Mouse (Mus musculus) large intestine, adult 2 months (tissue): ENCODE measurements at regions not wholly inside any gene's neighbourhood (a gene's known extent, or its start where the extent isn't known, plus 50 kb on each side); places are given as distances from the start of the nearest gene placed in this dataset.
"Not testable (repeated sequence)": the region's sequence is repeated elsewhere in the genome, so short reads cannot be mapped to it uniquely, and the experiment has no call there.

Source experiments
- DNase-seq: peaks from one replicate; pipeline ENCODE4 v3.0.0-alpha.2; 2012; ENCODE audit warnings: low read depth, low spot score
- WGBS: fragments of 180-500 bp; shearing (Covaris S2); methylation state at CpG from one replicate; pipeline ENCODE4 v1.1.7; 2018; 5-methylcytosine and 5-hydroxymethylcytosine counted together

DNA sequence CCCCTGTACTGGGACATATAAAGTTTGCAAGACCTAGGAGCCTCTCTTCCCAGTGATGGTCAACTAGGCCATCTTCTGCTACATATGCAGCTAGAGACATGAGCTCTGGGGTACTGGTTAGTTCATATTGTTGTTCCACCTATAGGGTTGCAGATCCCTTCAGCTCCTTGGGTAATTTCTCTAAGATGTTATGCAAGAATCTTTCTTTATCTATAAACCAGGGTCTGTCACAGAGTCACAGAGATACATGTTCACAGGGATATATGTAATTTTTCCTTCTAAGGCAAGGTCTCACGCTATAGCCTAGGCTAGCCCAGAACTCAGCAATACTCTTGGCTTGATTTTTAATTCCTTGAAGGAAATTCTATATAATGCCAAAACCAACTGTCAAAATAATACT, 56.9 kb downstream of the Zfp36l1 start:
- 71% methylated on average over 1 of the region's 1 CpGs for WGBS
- DNase-seq = not testable (repeated sequence)

DNA sequence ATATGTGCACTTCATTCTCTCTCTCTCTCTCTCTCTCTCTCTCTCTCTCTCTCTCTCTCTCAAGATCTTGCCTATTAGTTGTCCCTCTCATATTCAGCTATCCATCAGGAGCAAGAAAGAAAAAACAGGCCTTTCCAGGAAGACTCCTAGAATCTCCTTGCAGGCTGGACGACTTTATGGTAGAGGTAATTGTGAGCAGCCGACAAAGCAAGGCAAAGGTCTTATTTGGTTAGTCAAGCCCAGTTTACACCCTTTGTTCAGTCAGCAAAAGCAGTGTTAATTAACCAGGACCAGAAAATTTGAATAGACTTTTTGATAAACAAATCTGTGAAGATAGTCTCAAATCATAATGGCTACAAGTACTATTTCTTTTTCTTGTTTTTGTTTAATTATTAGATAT, 57.4 kb downstream of the Zfp36l1 start:
- 30% methylated on average over 2 of the region's 2 CpGs for WGBS
- DNase-seq = peak; percentile 70

DNA sequence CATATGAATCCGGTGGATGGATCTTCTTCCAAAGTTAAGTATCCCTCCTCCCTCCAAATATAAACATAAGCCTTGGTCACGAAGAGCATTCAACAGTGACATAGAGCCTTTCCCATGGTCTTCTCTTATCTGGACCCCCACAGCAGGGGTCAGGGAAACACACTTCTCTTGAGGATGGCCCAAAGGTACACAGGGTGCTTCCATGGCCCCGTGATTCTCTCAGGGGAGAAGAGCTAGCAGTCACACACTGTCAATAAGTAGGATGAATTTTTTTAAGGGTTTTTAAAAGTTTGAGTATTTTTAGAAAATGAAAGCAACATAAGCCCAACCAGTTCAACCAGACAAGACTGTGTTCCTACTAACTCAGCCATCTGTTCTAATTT, 58.2 kb downstream of the Zfp36l1 start:
- DNase-seq = no peak
- 49% methylated on average over 3 of the region's 3 CpGs for WGBS

DNA sequence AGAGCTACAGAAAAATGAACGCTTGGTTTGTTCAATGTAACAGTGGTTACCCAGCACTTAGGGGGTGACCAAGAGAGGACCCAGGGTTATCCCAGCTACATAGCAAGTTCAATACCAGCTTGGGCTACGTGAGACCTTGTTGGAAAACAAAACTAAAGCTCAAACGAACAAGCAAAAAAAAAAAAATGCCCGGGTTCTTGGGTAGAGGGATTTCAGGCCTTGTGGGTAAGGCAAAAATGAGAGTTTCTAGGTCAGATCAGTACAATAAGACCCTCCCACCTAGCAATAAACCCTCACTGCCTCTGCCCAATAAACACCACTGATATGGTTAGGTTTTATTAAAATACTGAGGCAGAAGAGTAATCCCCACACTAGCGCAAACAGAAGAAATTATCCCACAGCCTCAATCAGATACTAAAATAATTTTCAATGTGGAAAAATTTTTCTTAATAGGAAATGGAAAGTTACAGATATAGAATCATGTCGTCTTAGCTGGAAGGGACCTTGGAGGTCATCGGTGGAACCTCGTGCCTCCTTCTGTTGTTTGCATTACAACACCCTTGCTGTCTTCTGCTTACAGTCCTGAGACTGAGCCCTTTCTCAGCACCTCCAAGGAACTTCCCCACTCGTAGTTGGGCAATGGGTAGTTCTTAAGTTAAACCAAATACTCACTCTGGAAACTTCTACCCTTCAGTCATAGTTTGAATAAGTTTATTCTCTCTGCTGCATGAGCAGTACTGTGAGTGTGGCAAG, 58.7 kb downstream of the Zfp36l1 start:
- no peak for DNase-seq
- WGBS = 53% methylated on average over 9 of the region's 9 CpGs

DNA sequence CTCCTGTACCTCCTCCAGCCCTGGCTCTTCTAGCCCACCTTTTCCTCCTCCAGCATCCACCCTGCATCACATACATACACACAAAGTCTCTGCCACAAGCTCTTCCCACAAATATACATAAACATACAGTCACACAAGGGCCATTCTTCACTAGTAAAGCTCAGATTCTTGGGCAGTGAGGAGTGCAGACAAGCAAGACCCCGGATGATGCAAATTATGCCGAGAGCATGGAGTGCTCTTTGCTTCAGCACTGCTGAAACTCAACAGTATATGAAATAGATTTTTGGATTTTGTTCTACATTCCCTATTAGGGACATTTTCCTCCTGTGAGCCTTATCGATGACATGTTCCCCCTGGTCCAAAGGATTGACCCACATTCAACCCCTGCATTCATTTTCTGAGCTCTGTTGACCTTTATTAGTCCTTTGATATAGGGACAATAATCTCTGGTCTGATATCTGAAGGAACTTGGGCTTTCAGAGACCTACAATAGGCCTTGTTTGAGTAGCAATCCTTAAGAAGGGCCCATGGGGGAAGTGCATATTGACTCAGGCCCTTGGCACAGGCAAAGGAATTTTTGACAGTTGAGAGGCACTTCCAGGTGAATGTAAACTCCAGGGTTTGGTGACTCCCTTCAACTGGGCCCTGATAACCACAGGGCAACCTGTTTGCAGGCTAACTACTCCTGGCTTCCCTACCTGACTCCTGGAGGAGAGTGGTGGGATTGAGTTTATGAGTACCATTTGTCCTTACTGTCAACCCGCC, 64.4 kb downstream of the Zfp36l1 start:
- WGBS = 49% methylated on average over 4 of the region's 4 CpGs
- DNase-seq = no peak

DNA sequence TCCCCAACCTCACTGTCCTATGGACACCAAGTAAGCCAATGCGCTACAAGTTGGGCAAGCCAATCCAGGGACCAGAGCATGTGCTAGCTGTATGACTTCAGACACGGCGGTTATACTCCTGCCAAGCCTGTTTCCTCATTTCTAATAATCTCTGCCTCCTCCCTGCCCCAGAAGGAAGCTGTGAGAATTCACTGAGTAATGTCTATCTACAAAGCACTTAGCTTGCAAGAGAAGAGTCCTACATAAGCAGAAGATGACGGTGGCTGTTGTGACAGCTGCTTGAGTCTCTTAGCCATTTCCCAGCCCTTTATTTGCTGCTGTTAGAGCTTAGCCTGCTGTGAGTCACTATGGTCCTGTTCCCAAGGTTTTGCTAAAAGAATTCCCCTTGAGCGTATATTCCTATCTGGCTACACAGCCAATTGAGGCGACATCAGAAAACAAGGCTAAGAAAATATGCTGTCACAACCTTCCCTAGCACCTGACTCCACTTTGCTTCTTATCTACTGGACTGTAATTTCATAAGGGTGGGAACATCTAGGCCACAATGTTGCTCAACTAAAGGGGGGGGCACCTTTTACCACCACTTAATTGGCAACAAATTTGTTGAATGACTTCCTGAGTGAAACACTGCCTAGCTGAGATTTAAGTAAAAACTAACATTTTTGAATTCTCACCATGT, 66.0 kb downstream of the Zfp36l1 start:
- 32% methylated on average over 6 of the region's 6 CpGs for WGBS
- no peak for DNase-seq

DNA sequence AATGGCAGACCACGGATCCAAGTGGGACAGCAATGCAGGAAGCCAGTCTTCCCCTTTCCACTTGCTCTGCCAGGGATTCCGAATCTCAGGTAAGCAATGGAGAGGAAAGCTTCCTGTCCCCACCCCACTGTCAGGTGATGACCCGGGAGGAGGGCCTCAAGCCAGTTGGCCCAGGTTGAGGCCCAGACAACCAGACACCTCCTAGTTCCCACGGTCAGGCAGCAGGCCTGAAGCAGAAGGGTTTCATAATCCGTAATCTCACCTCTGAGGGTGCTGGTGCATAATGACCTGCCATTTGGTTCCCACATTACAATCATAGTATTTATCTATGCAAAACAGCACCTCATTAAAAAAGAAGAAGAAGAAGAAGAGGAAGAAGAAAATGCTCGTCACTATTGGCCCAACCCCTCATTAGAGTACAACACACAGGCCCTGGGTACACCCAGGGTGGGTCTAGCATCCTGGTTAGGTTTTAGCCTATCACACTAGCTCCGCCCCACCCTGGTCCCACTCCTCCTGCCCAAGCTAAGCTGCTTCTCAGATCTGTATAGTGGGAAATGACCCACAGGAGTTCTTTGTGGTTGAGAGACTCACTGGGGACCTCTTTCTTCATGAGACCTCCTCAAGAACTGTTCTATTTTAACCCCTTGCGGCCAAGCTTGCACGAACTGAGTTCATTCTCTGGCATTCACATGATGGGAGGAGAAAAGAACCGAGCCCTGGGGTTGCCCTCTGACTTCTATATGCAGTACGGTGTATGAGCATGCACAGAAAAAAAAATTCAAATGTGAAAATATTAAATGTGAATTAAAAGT, 71.1 kb downstream of the Zfp36l1 start:
- no peak for DNase-seq
- 67% methylated on average over 11 of the region's 11 CpGs for WGBS

DNA sequence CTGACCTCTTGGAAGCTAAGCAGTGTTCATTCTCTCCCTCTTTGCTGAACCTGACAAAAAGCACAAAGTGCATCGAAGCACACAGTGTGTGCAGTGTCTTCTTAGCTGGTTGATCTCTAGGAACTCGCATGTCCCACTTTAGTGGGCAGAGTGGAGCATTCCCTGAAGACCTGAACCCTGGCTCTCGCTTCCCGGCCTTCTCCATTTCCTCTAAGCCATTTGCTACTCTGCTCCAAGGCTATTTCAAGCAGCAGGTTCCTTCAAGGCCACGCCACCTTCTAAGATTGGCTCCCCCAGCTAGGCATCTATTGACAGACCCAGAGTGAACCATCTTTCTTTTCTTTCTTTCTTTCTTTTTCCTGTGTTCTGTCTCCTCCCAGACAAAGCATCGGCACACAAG, 71.8 kb downstream of the Zfp36l1 start:
- DNase-seq = no peak
- WGBS = 86% methylated on average over 6 of the region's 6 CpGs

DNA sequence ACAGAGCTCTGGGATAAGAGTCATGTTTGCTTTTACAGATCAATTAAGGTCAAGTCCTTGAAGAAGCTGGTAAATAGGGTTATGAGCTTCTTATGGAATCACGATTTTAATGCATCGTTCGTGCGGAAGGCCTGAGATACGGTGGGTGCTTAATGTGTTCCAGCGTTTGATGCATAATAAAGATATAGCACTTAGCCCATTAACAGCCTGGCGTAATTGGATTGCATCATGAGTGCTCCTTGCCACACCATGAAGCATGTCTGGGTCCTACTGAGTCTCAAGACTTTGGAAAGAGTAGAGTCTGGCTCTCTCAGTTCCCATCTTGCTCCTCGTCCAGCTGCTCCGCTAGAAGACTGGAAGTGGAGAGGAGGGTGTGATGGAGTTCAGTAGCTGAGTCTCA, 72.6 kb downstream of the Zfp36l1 start:
- WGBS = 63% methylated on average over 9 of the region's 9 CpGs
- no peak for DNase-seq

DNA sequence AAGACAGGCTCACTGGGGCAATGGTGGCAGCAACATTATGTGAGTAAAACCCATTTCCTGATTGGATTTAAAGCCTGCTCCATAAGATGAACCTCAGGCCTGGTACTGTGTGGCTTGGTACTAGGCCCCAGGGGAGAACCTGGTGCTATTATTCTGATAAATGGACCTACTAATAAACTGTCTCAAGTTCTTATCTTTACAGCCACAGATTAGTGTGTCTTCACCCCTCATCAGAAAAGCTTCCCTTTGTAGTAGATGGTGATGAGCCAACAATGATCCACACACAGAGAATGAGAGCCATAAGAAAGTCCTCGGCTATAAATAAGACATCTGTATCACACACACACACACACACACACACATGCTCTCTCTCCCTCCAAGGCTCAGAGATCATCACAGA, 73.7 kb downstream of the Zfp36l1 start:
- WGBS = 65% methylated on average over 1 of the region's 1 CpGs
- DNase-seq = no peak

DNA sequence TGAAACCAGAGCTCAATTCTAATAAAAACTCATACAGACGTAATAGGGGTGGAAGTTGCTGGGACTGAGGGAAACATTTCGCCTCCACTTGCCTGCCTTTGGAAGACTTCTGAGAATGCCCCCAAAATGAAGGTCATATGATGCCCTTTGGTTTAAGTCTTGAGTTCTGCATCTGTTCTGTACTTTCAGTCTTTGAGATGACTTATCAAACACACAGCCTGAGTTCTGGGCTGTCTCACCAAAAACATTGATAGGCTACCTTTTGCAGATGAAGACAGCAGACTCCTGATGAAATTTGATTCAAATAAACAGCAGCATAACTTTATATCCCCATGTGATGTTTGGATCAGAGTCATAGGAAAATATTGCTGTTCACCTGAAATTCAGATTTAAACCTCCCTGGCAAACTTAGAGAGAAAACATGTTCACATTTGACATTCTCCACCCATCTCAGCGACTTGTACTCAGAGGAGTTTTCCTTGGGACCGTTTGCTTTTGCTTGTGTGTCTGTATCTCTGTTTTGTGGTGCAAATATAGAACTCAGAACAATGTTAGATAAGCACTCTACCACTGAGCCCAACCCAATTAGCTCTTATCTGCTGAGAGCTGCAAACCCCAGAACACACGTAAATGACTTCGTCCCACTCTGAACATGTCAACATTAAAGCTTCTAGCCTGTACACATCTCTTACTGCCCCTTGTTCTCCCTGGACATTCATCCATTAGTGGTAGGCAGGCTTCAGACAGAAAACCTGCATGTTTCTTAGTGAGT, 77.1 kb downstream of the Zfp36l1 start:
- 72% methylated on average over 6 of the region's 6 CpGs for WGBS
- no peak for DNase-seq

DNA sequence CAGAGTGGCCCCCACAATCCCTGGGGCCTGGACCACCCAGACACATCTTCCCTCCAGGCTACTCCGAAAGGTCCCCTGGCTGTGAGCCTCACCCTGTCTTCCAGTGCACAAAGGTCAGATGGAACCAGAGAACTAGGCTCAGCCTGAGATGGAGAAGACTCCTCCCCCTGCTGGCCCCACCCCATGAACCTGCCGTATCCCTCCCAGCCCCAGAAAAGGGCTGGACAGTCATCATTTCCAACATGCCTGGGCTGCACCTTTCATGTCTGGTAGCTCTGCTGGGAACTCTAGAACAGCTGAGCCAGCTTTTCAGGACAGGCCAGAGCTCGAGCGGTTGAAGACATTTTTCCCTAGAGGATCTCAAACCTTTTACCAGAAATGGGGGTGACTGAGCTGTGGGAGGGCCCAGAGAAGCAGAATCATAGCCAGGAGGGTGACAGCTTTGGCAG, 77.8 kb downstream of the Zfp36l1 start:
- no peak for DNase-seq
- WGBS = 43% methylated on average over 4 of the region's 4 CpGs

DNA sequence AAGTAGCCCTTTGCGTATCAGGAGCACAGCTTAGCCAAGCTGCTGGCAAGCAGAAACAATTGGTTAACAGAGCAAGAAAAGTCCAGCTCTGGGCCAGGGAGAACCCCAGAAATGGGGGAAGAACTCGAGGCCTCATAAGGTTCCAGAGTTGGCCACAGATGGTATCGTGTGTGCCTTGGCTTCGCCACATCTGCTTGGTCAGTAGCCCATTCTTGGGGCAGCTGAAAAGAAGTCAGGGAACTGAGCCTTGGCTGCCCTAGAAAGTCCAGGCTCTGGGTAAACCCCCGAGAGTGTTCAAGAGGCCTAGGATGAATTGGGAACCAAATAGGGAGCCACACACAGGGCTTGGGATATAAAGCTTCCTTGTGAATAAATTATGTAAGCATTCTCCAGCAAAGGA, 78.7 kb downstream of the Zfp36l1 start:
- DNase-seq = no peak
- 88% methylated on average over 5 of the region's 5 CpGs for WGBS

DNA sequence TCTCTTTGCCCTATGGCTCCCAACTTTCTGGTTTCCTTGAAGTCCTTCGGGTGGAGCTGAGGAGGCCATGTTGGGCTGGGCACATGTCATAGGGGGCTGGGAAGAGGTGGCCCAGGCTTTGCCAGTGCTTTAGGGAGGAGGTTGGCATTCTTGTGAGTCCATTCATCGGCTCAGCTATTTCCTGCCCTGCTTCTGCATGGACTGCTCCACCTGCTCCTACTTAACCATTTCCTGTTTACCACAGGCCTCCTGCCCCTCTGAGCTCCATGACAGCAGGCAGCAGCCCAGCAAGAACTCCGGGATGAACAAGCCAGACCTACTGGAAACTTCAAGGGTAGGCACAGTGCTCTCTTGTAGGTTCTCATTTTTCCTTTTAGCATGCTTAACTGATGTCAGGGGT, 80.3 kb downstream of the Zfp36l1 start:
- DNase-seq = no peak
- 53% methylated on average over 3 of the region's 3 CpGs for WGBS

DNA sequence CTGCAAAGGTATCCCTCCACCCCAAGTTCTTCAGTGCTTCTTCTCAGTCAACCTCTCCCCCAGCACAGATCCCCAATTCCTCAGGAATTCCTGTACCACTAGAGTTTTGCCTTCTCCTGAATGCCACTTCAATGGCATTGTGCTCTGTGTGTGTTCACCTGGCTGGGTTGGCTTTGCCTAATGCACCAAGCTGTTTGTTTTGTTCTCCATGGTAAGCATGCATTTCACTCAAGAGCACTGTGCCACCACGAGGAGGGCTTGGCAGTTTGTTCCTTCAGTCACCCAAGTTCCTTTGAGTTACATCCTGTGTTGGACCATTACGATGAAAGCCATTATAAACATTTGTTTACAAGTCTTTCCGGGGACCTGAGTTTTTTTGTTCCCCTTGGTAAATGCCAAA, 84.5 kb downstream of the Zfp36l1 start:
- 63% methylated on average over 3 of the region's 3 CpGs for whole genome bisulfite sequencing

DNA sequence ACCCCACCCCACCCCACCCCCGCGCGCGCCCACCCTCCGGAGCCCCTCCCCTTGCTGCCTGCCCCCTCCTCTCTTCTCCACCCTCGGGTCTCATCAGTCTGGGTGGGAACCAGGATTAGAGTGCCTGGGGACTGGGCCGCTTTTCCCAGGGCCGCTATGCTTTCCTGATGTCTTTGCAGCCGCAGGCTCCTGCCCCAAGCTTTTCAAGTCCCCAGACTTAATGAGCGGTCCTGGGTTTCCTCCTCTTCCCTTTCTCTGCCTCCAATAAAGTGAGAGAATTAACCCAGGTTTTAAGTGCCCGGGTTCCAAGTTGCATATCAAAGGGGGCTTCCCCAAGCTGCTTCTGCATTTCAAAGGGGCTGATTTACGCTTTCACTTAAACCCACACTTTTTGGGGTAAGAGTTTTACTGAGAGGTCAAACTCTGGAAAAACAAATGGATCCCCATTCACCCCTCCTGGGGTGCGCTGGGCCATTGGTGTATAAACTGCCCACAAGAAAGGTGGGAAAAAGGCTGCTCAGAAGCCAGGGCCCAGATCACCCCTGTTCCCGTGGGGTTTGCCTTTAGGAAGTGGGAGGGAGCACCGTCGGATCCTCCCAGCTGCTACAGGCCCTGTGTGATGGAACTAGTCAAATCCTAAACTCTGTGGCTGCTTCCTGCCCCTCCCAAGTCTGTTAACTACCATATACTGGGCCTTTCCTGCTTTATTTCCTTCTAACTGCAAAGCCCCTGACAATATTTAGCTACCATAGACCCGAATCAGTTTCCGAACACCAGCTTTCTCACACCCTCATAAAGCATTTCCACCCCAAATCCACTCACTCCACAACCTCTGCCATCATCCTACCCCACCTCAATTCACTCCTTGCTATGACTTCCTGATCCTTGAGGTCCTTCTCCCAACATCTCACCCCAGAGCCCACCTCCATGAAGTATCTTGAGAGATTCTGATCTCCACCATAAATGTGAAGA, 89.4 kb downstream of the Zfp36l1 start:
- WGBS = 59% methylated on average over 18 of the region's 18 CpGs
- no peak for DNase-seq

More for the DNA sequence above, 84.5 kb downstream of the Zfp36l1 start:
- no peak for DNase-seq

DNA sequence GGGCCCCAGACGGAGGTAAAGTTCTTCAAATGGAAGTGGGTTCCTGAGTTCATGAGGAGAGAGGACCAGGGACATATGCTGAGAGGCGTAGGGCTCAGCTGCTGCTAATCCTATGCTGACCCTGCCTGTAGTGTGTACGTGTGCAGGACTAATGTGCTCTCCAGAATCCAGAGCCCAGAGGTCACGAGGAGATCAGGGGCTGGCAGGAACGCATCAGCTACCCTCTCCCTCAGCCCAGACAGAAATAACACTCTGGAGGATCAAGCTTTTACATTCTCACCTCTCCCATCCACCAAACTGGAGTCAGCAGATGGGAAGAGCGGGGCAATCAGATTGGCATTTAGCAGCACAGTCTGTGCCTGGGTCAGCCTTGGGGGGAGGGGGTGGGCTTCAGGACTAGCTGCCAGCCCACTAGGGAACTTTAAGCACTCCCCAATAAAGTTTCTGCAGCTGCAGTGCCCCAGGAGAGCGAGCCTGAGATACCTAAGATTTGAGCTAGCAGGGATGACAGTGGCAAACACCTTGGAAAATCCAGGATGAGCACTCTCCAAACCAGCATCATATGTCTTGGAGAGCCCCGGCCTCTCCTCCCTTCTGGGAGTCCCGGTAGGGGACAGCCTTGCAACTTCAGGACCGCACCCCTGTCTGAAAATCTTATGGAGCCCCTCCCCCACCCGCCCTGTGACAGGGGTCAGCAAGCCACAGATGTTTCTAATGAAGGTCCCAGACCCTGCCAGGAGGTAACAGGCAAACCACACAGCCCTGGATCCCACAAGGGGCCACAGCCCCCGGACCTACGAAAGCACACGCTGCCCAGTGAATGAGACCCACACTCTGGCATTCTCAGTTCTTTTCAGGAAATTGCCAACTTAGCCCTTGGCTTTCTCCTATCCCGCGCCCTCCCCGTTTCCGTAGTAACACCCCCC, 90.4 kb downstream of the Zfp36l1 start:
- DNase-seq = no peak
- 68% methylated on average over 18 of the region's 18 CpGs for WGBS
